Mouse (Mus musculus) embryonic facial prominence, embryonic 12.5 days (tissue): ENCODE data around the gene Atcay. TPM values are rescaled to one million over a fixed set of nuclear protein-coding genes. Genes with fewer than 3 reads are reported as not detected.

ENCODE experiments used
- ATAC-seq: fragments of 200-750 bp; cut with Nextera tagmentation; 2 replicates; pipeline ENCODE4 v1.8.0; 2017; ENCODE audit not compliant: insufficient number of reproducible peaks, insufficient read depth, low FRiP score, low TSS enrichment
- H3K27ac ChIP-seq: fragments of 300-500 bp; sonication (generic); 2 replicates; pipeline ENCODE4 v1.5.1; 2016; ENCODE audit warnings: mild to moderate bottlenecking
- H3K27me3 ChIP-seq: fragments of 300-500 bp; sonication (generic); 2 replicates; pipeline ENCODE4 v1.6.1; 2016; ENCODE audit warnings: mild to moderate bottlenecking, moderate library complexity
- H3K36me3 ChIP-seq: fragments of 300-500 bp; sonication (generic); 2 replicates; pipeline ENCODE4 v1.6.1; 2016; ENCODE audit warnings: mild to moderate bottlenecking
- H3K4me1 ChIP-seq: fragments of 300-500 bp; sonication (generic); 2 replicates; pipeline ENCODE4 v1.6.1; 2016
- H3K4me2 ChIP-seq: fragments of 300-500 bp; sonication (generic); replicated peaks from 2 replicates; pipeline ENCODE4 v1.6.1; 2016; ENCODE audit warnings: mild to moderate bottlenecking, moderate library complexity
- H3K4me3 ChIP-seq: fragments of 300-500 bp; sonication (generic); 2 replicates; pipeline ENCODE4 v1.5.1; 2016; ENCODE audit warnings: mild to moderate bottlenecking
- H3K9ac ChIP-seq: fragments of 300-500 bp; sonication (generic); 2 replicates; pipeline ENCODE4 v1.6.1; 2016; ENCODE audit warnings: mild to moderate bottlenecking, moderate library complexity
- H3K9me3 ChIP-seq: fragments of 300-500 bp; sonication (generic); 2 replicates; pipeline ENCODE4 v1.6.1; 2016; ENCODE audit warnings: mild to moderate bottlenecking, moderate library complexity
- WGBS: fragments of 180-500 bp; shearing (Covaris S2); methylation state at CpG from one replicate; pipeline ENCODE4 v1.1.7; 2016; 5-methylcytosine and 5-hydroxymethylcytosine counted together
- polyA plus RNA-seq: library from polyadenylated mRNA; unstranded; fragments of >200 nt; fragmentation: Nextera tagmentation; extraction: Ambion mirVana; gene quantifications from 2 replicates; pipeline ENCODE4 v1.2.1, GENCODE M21; 2016

Atcay gene
- 3.0 and 3.8 TPM in 2 replicates for polyA plus RNA-seq

DNA sequence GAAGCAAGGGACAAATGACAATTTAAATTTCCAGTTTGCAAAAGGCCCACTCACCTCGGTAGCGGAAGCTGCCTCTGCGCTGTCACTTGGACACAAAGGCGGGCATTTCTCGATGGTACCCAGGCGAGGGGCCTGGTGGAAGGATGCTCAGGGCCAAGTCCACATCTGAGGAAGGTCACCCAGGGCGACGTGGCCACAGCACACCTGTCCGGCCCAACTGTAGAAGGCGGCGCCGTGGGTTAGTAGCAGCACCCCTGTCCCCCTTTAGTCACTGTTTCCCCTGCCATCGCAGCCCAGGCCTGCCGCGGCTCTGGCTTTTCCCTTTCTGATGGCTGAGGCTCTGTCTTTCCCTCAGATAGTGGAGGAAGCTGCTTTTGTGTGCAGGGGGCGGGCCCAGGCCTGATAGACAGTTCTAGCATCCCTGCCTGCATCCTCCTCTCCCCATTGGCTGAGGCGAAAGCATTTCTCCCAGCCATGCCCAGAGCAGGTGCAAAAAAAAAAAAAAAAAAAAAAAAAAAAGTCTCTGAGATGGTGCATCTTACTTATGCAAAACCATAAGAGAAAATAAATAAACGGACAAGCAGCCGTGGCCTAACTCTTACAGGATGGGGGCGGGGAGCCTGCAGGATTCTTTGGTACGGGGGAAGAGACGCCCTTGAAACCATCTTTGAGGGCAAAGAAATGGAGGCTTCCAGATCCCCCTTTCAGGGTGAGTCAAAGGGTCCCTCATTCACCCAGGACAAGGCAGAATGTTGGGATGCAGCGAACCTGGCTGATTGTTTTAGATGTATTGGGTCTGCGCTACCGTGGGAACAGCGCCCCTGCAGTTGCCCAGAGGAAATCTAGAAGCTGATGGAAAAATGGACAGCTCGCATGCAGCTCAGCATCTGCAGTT, at the start of gene Atcay:
Gene Atcay, minus strand, starts transcription at position 396 of the 895 bp plus-strand sequence.
- Histone ChIP-seq H3K9me3 (no peaks in the 10 kb centered on the region), H3K27ac (no peak within 1 kb of the TSS), H3K4me3 (peak within 1 kb of the TSS; percentile 29), H3K27me3 (peaks cover 36% of the 10 kb centered on the region), H3K4me1 (peaks cover 12% of the 10 kb centered on the region), H3K36me3 (no peaks in the 10 kb centered on the region), H3K4me2 (peak within 1 kb of the TSS; percentile 45), H3K9ac (peak within 1 kb of the TSS; percentile 37; the same call in 1 of the 2 replicates)
- WGBS, result 9% methylated on average over 27 of the region's 27 CpGs
- peak; percentile 42; the same call in 1 of the 2 replicates for ATAC-seq

- 42% methylated on average over 10 of the region's 10 CpGs for WGBS
- Histone ChIP-seq H3K4me3 (no peak overlapping the region), H3K9ac (no peak overlapping the region), H3K36me3 (no peaks in the 10 kb centered on the region), H3K27me3 (peaks cover 34% of the 10 kb centered on the region), H3K4me2 (no peak overlapping the region), H3K9me3 (no peaks in the 10 kb centered on the region), H3K4me1 (no peaks in the 10 kb centered on the region), H3K27ac (no peak overlapping the region)
- ATAC-seq, result no peak
These were observed 48.9 kb upstream of the Atcay start for GRCm38 (mm10) chr10:81279496-81279895.

GRCm38 (mm10) chr10:81277676-81278075, 47.0 kb upstream of the Atcay start:
- whole genome bisulfite sequencing, result 79% methylated on average over 22 of the region's 22 CpGs
- Histone ChIP-seq H3K4me1 (no peaks in the 10 kb centered on the region), H3K4me3 (no peak overlapping the region), H3K36me3 (peaks cover 12% of the 10 kb centered on the region), H3K27me3 (0 out of 2 replicates have a peak, but pooled peaks cover 16% of the 10 kb centered on the region), H3K27ac (no peak overlapping the region), H3K4me2 (no peak overlapping the region), H3K9ac (no peak overlapping the region), H3K9me3 (no peaks in the 10 kb centered on the region)
- no peak for ATAC-seq

GRCm38 (mm10) chr10:81273842-81274241, 43.2 kb upstream of the Atcay start:
- H3K36me3 ChIP-seq, result peaks cover 35% of the 10 kb centered on the region
- no peak overlapping the region for H3K4me2 ChIP-seq
- no peak overlapping the region for H3K9ac ChIP-seq
- no peak overlapping the region for H3K27ac ChIP-seq
- peaks cover 2% of the 10 kb centered on the region for H3K4me1 ChIP-seq
- H3K27me3 ChIP-seq, result no peaks in the 10 kb centered on the region
- no peaks in the 10 kb centered on the region for H3K9me3 ChIP-seq
- no peak for ATAC-seq
- 95% methylated on average over 19 of the region's 19 CpGs for WGBS
- H3K4me3 ChIP-seq, result no peak overlapping the region

GRCm38 (mm10) chr10:81272356-81272755, 41.7 kb upstream of the Atcay start:
- Histone ChIP-seq H3K36me3 (peaks cover 35% of the 10 kb centered on the region), H3K9me3 (no peaks in the 10 kb centered on the region), H3K4me1 (peaks cover 8% of the 10 kb centered on the region), H3K27me3 (no peaks in the 10 kb centered on the region), H3K27ac (no peak overlapping the region), H3K4me2 (no peak overlapping the region), H3K9ac (no peak overlapping the region), H3K4me3 (no peak overlapping the region)
- ATAC-seq, result no peak
- WGBS, result 94% methylated on average over 21 of the region's 21 CpGs

- Histone ChIP-seq H3K4me1 (peaks cover 14% of the 10 kb centered on the region), H3K9ac (peak overlapping the region; percentile 78), H3K27ac (no peak overlapping the region), H3K4me3 (peak overlapping the region; percentile 70), H3K4me2 (peak overlapping the region; percentile 88), H3K27me3 (no peaks in the 10 kb centered on the region), H3K36me3 (peaks cover 51% of the 10 kb centered on the region), H3K9me3 (no peaks in the 10 kb centered on the region)
- WGBS, result 83% methylated on average over 16 of the region's 16 CpGs
- ATAC-seq, result no peak
These were observed 38.2 kb upstream of the Atcay start for GRCm38 (mm10) chr10:81268643-81269412.

- H3K27ac ChIP-seq, result 0 out of 2 replicates have a peak overlapping the region, but pooled peaks have one; percentile 46
- H3K4me1 ChIP-seq, result peaks cover 14% of the 10 kb centered on the region
- peaks cover 51% of the 10 kb centered on the region for H3K36me3 ChIP-seq
- 0 out of 2 replicates have a peak, but pooled peaks have one; percentile 11 for ATAC-seq
- peak overlapping the region; percentile 70 for H3K4me3 ChIP-seq
- no peaks in the 10 kb centered on the region for H3K27me3 ChIP-seq
- 3% methylated on average over 23 of the region's 23 CpGs for WGBS
- H3K9me3 ChIP-seq, result no peaks in the 10 kb centered on the region
- peak overlapping the region; percentile 88 for H3K4me2 ChIP-seq
- peak overlapping the region; percentile 78 for H3K9ac ChIP-seq
These were observed 37.4 kb upstream of the Atcay start for GRCm38 (mm10) chr10:81268056-81268455.

DNA sequence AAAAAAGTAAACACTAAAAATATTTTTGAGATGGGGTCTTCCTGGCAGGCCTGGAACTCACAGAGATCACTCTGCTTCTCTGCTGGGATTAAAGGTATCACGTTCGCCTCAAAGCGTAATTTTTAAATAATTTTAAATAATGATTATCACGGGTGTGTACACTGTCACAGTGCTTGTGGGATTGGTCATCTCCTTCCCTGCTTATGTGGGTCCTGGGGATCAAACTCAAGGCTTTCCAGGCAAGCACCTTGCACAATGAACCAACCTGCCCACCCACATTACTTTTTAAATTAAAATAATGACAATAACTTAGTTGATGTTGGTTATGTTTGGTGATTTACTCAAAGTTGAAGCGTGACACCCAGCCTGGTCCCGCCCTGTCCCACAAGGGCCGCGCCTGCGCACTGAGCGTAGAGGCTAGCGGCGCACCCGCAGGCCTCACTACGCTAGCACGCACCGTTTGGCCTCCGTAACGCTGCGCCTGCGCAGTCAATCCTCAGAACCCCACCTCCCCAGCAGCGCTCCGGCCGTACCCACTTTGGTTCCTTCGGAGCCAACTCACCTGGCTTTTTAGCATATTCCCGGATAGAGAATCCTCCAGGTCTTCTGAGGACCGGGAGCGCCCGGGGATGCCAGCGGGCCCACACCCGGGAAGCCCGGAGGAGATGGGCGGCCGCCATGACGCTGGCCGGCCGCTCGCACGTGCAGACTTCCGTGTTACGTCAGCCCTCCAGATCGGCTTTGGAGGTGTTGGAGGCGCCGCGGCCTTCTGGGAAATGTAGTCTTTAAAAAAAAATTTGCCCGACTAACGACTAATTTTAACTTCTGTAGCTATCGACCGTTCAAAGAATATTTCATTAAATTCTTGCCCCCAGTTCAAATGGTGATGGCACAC, 35.8 kb upstream of the Atcay start, which contains the start of the genes Mrpl54 and Apba3:
Gene Mrpl54, minus strand, starts transcription at position 724 of the 895 bp plus-strand sequence.
Gene Apba3, plus strand, starts transcription at position 750 of the 895 bp plus-strand sequence.
- H3K4me1 ChIP-seq, result peaks cover 14% of the 10 kb centered on the region
- under 1% methylated on average over 48 of the region's 48 CpGs for WGBS
- H3K4me3 ChIP-seq, result peak within 1 kb of the TSS; percentile 70
- no peaks in the 10 kb centered on the region for H3K9me3 ChIP-seq
- no peaks in the 10 kb centered on the region for H3K27me3 ChIP-seq
- H3K27ac ChIP-seq, result peak within 1 kb of the TSS; percentile 83
- ATAC-seq, result peak; percentile 91
- H3K4me2 ChIP-seq, result peak within 1 kb of the TSS; percentile 88
- H3K9ac ChIP-seq, result peak within 1 kb of the TSS; percentile 65
- H3K36me3 ChIP-seq, result peaks cover 46% of the 10 kb centered on the region

- Histone ChIP-seq H3K4me3 (peak overlapping the region; percentile 61; the same call in 1 of the 2 replicates), H3K27me3 (peaks cover 3% of the 10 kb centered on the region; the same call in 1 of the 2 replicates), H3K36me3 (peaks cover 37% of the 10 kb centered on the region), H3K4me2 (peak overlapping the region; percentile 53), H3K9me3 (no peaks in the 10 kb centered on the region), H3K4me1 (peaks cover 14% of the 10 kb centered on the region), H3K9ac (peak overlapping the region; percentile 15), H3K27ac (no peak overlapping the region)
- WGBS, result 94% methylated on average over 8 of the region's 8 CpGs
- no peak for ATAC-seq
These were observed 34.9 kb upstream of the Atcay start for GRCm38 (mm10) chr10:81265540-81265939.

DNA sequence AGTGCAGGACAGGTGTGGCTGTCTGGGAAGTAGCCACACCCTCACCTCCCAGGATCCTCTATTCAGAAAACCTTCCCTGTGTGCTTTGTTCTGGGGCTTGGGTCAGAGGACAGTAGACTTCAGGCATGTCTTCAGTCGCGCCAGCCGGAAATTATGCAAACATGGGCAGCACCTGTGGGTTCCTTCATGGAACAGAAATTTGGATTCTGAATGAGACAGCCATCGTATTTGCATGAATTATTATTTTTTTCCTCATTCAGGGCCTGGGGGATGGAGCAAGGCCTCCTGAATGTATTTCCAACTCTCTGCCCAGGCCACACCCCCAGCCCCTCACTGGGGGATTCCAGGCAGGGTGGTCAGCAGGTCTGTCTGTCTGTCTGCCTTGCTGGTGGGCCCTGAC, 30.4 kb upstream of the Atcay start:
- H3K36me3 ChIP-seq, result peaks cover 36% of the 10 kb centered on the region
- ATAC-seq, result no peak
- H3K9ac ChIP-seq, result no peak overlapping the region
- no peak overlapping the region for H3K4me2 ChIP-seq
- 86% methylated on average over 4 of the region's 4 CpGs for WGBS
- H3K27me3 ChIP-seq, result peaks cover 47% of the 10 kb centered on the region
- no peak overlapping the region for H3K4me3 ChIP-seq
- no peak overlapping the region for H3K27ac ChIP-seq
- H3K9me3 ChIP-seq, result no peaks in the 10 kb centered on the region
- peaks cover 17% of the 10 kb centered on the region for H3K4me1 ChIP-seq
